Mouse (Mus musculus) adrenal gland, adult 10 weeks (tissue): ENCODE data around the gene Tmem234. TPM values are rescaled to one million over a fixed set of nuclear protein-coding genes. Genes with fewer than 3 reads are reported as not detected.

Experiments
- polyA plus RNA-seq: library from polyadenylated mRNA; stranded (reverse); fragments of 350-450 nt; fragmentation: Illumina TruSeq; extraction: RNeasy Lipid Tissue Mini Kit (QIAGEN cat#74804); gene quantifications from one replicate; pipeline ENCODE4 v1.2.3, GENCODE M21; 2014; ENCODE audit warnings: low read depth, low replicate concordance

Gene Tmem234
- polyA plus RNA-seq: 36.2 TPM

DNA sequence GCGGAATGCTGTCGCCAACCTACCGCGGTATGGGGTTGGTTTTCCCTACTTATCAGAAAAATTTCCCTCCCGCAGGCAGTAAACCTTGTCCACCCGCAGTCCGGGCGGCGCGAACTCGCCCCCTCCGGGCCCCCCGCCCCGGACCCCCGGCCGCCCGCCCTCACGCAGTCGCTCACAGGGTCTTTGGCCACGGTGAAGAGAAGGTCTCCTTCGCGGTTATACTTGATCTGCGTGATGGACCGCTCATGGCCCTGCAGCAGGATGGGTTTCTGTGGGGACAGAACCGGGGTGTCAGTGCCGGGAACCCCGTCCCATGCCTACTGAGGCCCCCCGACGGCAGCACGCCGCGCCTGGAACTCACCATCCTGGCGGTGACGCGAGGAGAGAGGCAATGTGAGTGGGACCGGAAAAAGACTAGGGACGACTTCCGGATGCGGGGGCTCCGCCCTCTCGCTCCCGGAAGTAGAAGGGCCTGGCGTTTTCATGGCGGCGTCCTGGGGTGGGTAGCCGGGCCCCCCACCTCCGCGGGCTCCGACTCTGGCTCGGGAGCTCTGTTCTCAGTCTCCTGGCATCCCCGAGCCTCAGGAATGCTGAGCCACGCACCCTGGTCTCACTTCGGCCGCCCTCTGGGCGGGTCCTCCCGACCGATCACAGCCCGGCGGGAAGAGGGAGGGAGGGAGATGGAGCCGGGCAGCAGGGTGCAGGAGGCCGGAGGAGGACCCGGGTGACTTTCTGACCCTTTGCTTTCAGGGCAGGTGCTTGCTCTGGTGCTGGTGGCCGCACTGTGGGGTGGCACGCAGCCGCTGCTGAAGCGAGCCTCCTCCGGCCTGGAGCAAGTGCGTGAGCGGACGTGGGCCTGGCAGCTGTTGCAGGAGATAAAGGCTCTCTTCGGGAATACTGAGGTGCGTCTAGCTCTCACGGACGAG lies at the start of gene Tmem234, which contains the start of gene Eif3i:
Tmem234 (plus strand) TSS at position 436 of the 926 bp plus-strand sequence.
Eif3i (minus strand) TSS at position 416 of the 926 bp plus-strand sequence.

DNA sequence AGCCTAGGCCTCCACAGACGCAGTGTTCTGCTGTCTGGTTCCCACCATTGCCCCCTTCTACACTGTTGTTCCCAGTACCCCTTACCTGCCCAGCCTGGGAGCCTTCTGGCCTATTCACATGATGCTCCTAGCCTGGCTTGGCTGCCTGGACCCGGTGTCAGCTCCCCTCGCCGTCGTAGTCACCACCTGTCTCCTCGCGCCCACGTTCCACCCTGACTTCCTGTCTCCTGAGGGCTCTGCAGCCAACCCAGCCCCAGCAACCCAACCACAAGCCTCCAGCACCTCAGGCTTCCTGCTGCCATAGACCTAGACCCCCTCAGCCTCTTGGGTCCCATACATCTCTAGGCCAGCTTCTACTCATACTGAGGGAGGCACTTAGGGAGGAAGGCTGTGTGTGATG lies 27.0 kb upstream of the Tmem234 start, which contains the start of gene Lck:
Lck (minus strand) TSS at position 212 of the 400 bp plus-strand sequence.

DNA sequence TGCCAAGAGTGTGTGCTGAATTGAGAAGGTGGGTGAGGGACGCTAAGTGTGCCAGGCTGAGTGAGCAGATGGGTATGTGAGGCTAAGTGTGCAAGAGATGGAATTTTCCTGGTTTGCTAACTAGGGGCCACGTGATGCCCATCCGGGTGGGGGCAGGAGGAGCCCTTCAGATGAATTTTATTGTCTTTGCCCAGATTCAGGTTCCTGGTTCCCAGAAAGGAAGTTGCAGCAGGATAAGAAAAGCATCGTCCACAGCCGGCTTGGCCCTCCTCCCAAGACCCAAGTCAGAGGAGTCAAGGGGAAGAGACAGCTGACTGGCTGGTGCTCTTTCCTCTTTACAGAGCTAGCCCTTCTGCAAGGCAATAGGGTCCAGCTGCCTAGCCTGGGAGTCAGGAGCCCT lies 22.0 kb upstream of the Tmem234 start, which contains the start of gene Fam167b:
Fam167b (minus strand) TSS at position 84 of the 400 bp plus-strand sequence.

DNA sequence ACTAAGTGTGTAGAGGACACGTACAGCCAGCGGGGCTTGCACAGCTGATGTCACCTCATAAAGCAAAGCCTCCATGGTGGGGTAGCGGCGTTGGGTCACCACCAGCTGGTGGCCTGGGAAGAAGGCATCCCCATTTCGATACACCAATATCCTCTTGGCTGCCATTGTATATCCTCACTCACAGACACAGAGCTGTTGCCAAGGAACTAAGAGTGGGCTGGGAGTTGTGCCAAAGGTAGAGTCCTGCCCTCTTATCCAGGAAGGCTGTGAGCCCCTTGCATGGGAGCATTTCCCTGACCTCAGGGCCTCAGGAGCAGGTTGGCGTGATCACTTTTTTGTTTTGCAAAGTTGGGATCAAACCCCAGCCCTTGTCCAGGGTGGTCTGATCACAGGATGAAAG lies 13.6 kb downstream of the Tmem234 start, which contains the start of gene Dcdc2b:
Dcdc2b (minus strand) TSS at position 165 of the 400 bp plus-strand sequence.

DNA sequence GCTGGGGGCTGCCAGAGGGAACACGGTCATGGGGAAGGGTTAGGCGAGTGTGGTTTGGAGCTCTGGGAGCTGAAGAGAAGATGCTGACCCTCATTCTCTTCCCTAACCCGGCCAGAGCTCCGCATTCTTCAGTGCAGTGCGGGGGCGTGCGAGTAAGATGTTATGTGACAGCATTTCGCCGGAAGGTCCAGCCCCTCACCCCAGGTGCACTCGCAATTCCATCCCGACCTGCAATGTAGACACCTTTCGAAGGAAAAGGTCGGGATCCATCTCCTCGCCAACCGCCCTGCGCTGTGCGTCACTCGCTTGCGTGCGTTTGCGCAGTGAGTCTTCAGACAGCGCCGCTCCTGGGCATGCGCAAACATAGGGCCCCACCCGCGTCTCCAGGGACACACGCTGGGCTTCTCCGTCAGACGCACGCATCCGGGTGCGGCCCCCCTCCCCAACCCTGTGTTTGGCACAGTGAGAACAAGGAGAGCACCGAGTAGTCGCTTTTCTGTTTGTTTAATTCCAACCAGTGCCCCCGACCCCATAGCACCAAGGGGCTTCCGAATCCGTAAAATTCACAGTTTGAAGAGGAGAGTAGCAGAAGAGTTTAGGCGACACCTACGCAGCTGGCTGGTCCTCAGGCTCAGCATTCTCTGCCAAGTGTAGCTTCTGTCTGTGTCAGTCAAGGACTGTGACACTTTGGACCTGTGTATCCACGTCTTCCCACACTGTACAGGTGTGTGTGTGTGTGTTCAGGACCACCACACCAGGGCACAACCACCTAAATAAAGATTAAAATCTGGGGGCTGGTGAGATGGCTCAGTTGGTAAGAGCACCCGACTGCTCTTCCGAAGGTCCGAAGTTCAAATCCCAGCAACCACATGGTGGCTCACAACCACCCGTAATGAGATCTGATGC lies 18.6 kb downstream of the Tmem234 start, which contains the start of gene Iqcc:
Iqcc (minus strand) TSS at position 314 of the 906 bp plus-strand sequence.

DNA sequence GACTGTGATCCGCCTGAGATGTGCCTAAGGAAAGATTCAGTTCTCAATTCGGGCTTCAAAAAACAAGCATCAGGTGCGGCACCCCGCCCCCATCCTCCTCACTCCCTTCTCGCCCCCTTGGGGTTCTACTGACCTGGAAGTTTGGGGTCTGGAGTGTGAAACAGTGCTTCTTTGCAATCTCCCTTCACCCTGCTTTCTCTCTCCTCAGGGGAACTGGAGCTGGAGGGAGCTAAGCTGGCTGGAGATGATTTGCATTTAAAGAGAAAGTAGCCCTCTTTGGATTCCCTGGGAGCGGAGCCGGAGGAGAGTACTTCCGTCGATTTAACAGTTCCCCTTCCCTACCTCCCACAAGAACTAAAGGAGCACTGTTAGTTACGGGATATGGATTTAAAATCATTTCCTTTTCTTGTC lies 23.2 kb downstream of the Tmem234 start, which contains the start of gene Ccdc28b:
Ccdc28b (minus strand) TSS at position 267 of the 411 bp plus-strand sequence.

DNA sequence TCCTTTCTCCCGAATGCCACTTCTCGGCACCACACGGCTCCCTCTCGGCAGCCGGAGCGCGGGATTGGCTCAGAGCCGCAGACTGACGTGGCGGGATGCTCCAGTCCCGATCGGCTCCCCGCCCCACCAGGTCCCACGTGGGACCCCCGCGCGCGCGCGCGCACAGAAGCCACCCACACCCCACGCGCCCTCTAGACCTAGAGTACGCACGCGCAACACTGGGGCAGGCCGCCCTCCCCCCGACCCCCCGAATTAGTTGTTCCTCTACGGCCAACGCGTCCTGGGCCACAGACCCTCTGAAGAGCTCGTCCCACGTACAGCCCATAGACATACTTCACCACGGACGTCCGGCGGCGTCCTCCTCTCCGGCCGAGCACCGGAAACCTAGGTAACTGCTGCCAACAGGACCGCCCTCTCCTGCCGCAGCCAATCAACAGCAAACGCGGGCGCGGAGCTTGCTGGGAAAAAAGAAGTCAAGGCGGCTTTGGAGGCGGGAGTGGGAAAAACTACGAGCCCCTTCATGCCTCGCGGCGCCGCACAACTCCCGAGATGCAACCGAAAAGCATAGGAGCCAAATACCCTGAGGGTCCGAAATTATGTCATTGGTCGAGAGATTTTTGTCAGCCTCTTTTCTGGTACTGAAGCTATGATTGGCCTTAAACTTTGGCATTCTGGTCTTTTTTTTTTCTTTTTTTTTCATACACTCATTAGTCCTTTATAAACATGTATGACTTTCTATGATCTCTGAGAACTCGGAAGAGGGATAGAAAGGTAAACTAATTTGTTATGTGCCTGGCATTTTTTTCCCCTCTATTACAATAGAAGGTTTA lies 40.4 kb downstream of the Tmem234 start, which contains the start of gene Txlna:
Txlna (minus strand) TSS at position 428 of the 830 bp plus-strand sequence.

DNA sequence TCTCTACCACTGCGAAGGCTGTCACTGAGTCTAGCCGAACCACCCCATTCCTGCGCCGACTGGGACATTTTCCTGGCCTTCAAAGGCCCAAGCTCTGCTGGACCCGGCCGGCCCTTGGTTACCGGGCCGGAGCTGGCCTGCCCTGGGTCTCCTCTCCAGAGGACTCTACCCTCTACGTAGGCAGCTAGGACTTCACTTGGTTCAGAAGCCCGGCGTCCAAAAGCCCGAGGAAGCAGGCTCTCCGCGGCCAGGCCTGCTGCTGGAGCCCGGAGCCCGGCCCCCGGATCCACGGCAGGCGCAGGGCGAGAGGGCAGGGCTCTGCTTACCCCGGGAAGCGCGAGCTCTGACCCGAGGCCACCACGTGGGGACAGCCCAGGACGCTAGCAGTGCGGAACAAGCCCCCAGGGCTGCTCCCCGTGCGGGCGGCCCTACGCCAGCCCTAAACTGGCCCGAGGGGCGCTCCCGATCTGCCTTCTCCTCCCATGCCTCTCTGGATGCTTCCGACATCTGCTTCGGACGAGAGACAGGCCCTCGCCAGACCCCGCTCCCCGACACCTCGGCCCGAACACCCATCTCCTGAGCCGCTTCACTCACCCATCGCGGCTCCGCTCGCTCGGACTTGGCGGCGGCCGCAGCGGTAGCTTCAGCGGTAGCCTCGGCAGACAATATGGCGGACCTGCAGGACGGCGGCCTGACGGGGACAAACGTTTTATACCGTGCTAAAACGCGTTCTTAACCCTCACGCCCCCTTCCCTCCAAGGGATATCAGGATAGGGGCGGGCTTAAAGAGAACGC lies 71.8 kb downstream of the Tmem234 start, which contains the start of gene Kpna6:
Kpna6 (minus strand) TSS at position 685 of the 795 bp plus-strand sequence.

Other genes starting within 250 kb of the Tmem234 start
- gene Zbtb8a, start 222.6 kb upstream of the Tmem234 start, polyA plus RNA-seq: 0.99 TPM
- not detected for gene Zbtb8b, start 159.8 kb upstream of the Tmem234 start, polyA plus RNA-seq
- gene Bsdc1, start 139.1 kb upstream of the Tmem234 start, polyA plus RNA-seq: 20.8 TPM
- not detected for gene Tssk3, start 109.6 kb upstream of the Tmem234 start, polyA plus RNA-seq
- gene Fam229a, start 109.5 kb upstream of the Tmem234 start, polyA plus RNA-seq: not detected
- gene Marcksl1, start 87.1 kb upstream of the Tmem234 start, polyA plus RNA-seq: 47.1 TPM
- 44.3 TPM for gene Hdac1, start 58.0 kb upstream of the Tmem234 start, polyA plus RNA-seq
- 0.41 TPM for gene Lck, start 27.0 kb upstream of the Tmem234 start, polyA plus RNA-seq
- gene Fam167b, start 22.1 kb upstream of the Tmem234 start, polyA plus RNA-seq: 3.1 TPM
- gene Eif3i, start within 50 bp of the Tmem234 start, polyA plus RNA-seq: 20.2 TPM
- not detected for gene Dcdc2b, start 13.6 kb downstream of the Tmem234 start, polyA plus RNA-seq
- 11.4 TPM for gene Iqcc, start 18.4 kb downstream of the Tmem234 start, polyA plus RNA-seq
- gene Ccdc28b, start 23.3 kb downstream of the Tmem234 start, polyA plus RNA-seq: 2.7 TPM
- gene Txlna, start 40.4 kb downstream of the Tmem234 start, polyA plus RNA-seq: 16.9 TPM
- 61.8 TPM for gene Kpna6, start 72.1 kb downstream of the Tmem234 start, polyA plus RNA-seq
- 0.52 TPM for gene Tmem39b, start 96.2 kb downstream of the Tmem234 start, polyA plus RNA-seq
- 186 TPM for gene Khdrbs1, start 141.6 kb downstream of the Tmem234 start, polyA plus RNA-seq
- 2,725 TPM for gene Ptp4a2, start 210.6 kb downstream of the Tmem234 start, polyA plus RNA-seq